Mouse (Mus musculus) neural tube, embryonic 11.5 days (tissue): ENCODE data around the gene Zfp341. TPM values are rescaled to one million over a fixed set of nuclear protein-coding genes. Genes with fewer than 3 reads are reported as not detected.

Experiments used
- ATAC-seq: fragments of 200-750 bp; cut with Nextera tagmentation; 2 replicates; pipeline ENCODE4 v1.8.0; 2017; ENCODE audit warnings: moderate number of reproducible peaks, mild to moderate bottlenecking, moderate TSS enrichment, moderate library complexity; ENCODE audit not compliant: insufficient read depth, low FRiP score, low TSS enrichment
- DNase-seq: peaks from one replicate; pipeline ENCODE4 v3.0.0-alpha.2; 2015; ENCODE audit warnings: low spot score
- H3K27ac ChIP-seq: fragments of 300-500 bp; sonication (generic); 2 replicates; pipeline ENCODE4 v1.5.1; 2014; ENCODE audit warnings: low read depth, mild to moderate bottlenecking, low read length
- H3K27me3 ChIP-seq: fragments of 300-500 bp; sonication (generic); 2 replicates; pipeline ENCODE4 v1.6.1; 2014; ENCODE audit warnings: mild to moderate bottlenecking, low read length, mixed read lengths; ENCODE audit not compliant: control insufficient read depth, insufficient read depth
- H3K36me3 ChIP-seq: fragments of 300-500 bp; sonication (generic); 2 replicates; pipeline ENCODE4 v1.6.1; 2014; ENCODE audit warnings: mild to moderate bottlenecking, low read length, moderate library complexity, mixed read lengths; ENCODE audit not compliant: control insufficient read depth, insufficient read depth
- H3K4me1 ChIP-seq: fragments of 300-500 bp; sonication (generic); 2 replicates; pipeline ENCODE4 v1.6.1; 2014; ENCODE audit warnings: low read length, mixed read lengths; ENCODE audit not compliant: control insufficient read depth, insufficient read depth
- H3K4me2 ChIP-seq: fragments of 300-500 bp; sonication (generic); 2 replicates; pipeline ENCODE4 v1.6.1; 2014; ENCODE audit warnings: low read depth, mild to moderate bottlenecking, moderate library complexity
- H3K4me3 ChIP-seq: fragments of 300-500 bp; sonication (generic); 2 replicates; pipeline ENCODE4 v1.5.1; 2014; ENCODE audit warnings: low read depth, low read length
- H3K9ac ChIP-seq: fragments of 300-500 bp; sonication (generic); 2 replicates; pipeline ENCODE4 v1.6.1; 2014; ENCODE audit warnings: mild to moderate bottlenecking, low read length
- H3K9me3 ChIP-seq: fragments of 300-500 bp; sonication (generic); 2 replicates; pipeline ENCODE4 v1.6.1; 2016; ENCODE audit warnings: low read length; ENCODE audit not compliant: control insufficient read depth
- WGBS: fragments of 180-500 bp; shearing (Covaris S2); extraction: QIAGEN DNeasy Blood & Tissue Kit; methylation state at CpG from one replicate; pipeline ENCODE4 v1.1.7; 2014; 5-methylcytosine and 5-hydroxymethylcytosine counted together
- polyA plus RNA-seq: library from polyadenylated mRNA; unstranded; fragments of >200 nt; fragmentation: Nextera tagmentation; extraction: Ambion mirVana; gene quantifications from 2 replicates; pipeline ENCODE4 v1.2.1, GENCODE M21; 2014

Zfp341 gene
- polyA plus RNA-seq, 1 experiment from 2014 or later = 1.5 TPM

- Histone ChIP-seq H3K9me3 (no peaks in the 10 kb centered on the region), H3K36me3 (no peaks in the 10 kb centered on the region), H3K4me2 (no peak overlapping the region), H3K27ac (no peak overlapping the region; the same call in 1 of the 2 replicates), H3K4me3 (no peak overlapping the region), H3K9ac (no peak overlapping the region), H3K4me1 (no peaks in the 10 kb centered on the region; the same call in 1 of the 2 replicates), H3K27me3 (no peaks in the 10 kb centered on the region)
- DNase-seq (no peak), ATAC-seq (no peak)
- 74% methylated on average over 19 of the region's 19 CpGs for WGBS
These were observed 1.9 kb downstream of the Zfp341 start for GRCm38 (mm10) chr2:154614841-154615576.

- no peak overlapping the region for H3K4me3 ChIP-seq
- no peaks in the 10 kb centered on the region; the same call in 1 of the 2 replicates for H3K4me1 ChIP-seq
- no peak for ATAC-seq
- H3K9me3 ChIP-seq = no peaks in the 10 kb centered on the region
- no peaks in the 10 kb centered on the region for H3K36me3 ChIP-seq
- no peak overlapping the region for H3K27ac ChIP-seq
- no peaks in the 10 kb centered on the region for H3K27me3 ChIP-seq
- 95% methylated on average over 5 of the region's 5 CpGs for WGBS
- no peak for DNase-seq
- no peak overlapping the region for H3K9ac ChIP-seq
- H3K4me2 ChIP-seq = no peak overlapping the region
These were observed 2.6 kb downstream of the Zfp341 start for GRCm38 (mm10) chr2:154615674-154616073.

- Histone ChIP-seq H3K4me2 (no peak overlapping the region), H3K36me3 (no peaks in the 10 kb centered on the region), H3K4me1 (no peaks in the 10 kb centered on the region; the same call in 1 of the 2 replicates), H3K4me3 (no peak overlapping the region), H3K27ac (no peak overlapping the region), H3K27me3 (no peaks in the 10 kb centered on the region), H3K9ac (no peak overlapping the region), H3K9me3 (no peaks in the 10 kb centered on the region)
- DNase-seq = no peak
- ATAC-seq = no peak
- 93% methylated on average over 3 of the region's 3 CpGs for WGBS
These were observed 4.0 kb downstream of the Zfp341 start for GRCm38 (mm10) chr2:154617061-154617460.

- no peaks in the 10 kb centered on the region for H3K9me3 ChIP-seq
- DNase-seq = no peak
- H3K27ac ChIP-seq = no peak overlapping the region
- WGBS = 75% methylated on average over 5 of the region's 5 CpGs
- no peak overlapping the region for H3K4me2 ChIP-seq
- no peaks in the 10 kb centered on the region for H3K36me3 ChIP-seq
- no peak overlapping the region for H3K9ac ChIP-seq
- no peak for ATAC-seq
- H3K4me1 ChIP-seq = no peaks in the 10 kb centered on the region
- H3K4me3 ChIP-seq = no peak overlapping the region
- no peaks in the 10 kb centered on the region for H3K27me3 ChIP-seq
These were observed 8.6 kb downstream of the Zfp341 start for GRCm38 (mm10) chr2:154621684-154622083.

GRCm38 (mm10) chr2:154624137-154624536 is 11.0 kb downstream of the Zfp341 start:
- Histone ChIP-seq H3K27ac (no peak overlapping the region), H3K9ac (no peak overlapping the region), H3K4me3 (no peak overlapping the region), H3K4me1 (no peaks in the 10 kb centered on the region), H3K27me3 (no peaks in the 10 kb centered on the region), H3K4me2 (no peak overlapping the region), H3K36me3 (no peaks in the 10 kb centered on the region), H3K9me3 (no peaks in the 10 kb centered on the region)
- ATAC-seq = no peak
- DNase-seq = no peak

GRCm38 (mm10) chr2:154630531-154630930 is 17.4 kb downstream of the Zfp341 start:
- H3K9ac ChIP-seq = no peak overlapping the region
- H3K4me3 ChIP-seq = no peak overlapping the region
- ATAC-seq (no peak), DNase-seq (no peak)
- H3K27me3 ChIP-seq = no peaks in the 10 kb centered on the region
- no peaks in the 10 kb centered on the region for H3K4me1 ChIP-seq
- H3K9me3 ChIP-seq = no peaks in the 10 kb centered on the region
- 82% methylated on average over 5 of the region's 5 CpGs for WGBS
- 0 out of 2 replicates have a peak, but pooled peaks cover 2% of the 10 kb centered on the region for H3K36me3 ChIP-seq
- H3K27ac ChIP-seq = no peak overlapping the region
- H3K4me2 ChIP-seq = no peak overlapping the region

GRCm38 (mm10) chr2:154632203-154632780 is 19.2 kb downstream of the Zfp341 start:
- no peak overlapping the region for H3K27ac ChIP-seq
- whole genome bisulfite sequencing = 91% methylated on average over 16 of the region's 16 CpGs
- no peaks in the 10 kb centered on the region for H3K9me3 ChIP-seq
- H3K9ac ChIP-seq = no peak overlapping the region
- DNase-seq = no peak
- no peaks in the 10 kb centered on the region for H3K4me1 ChIP-seq
- H3K36me3 ChIP-seq = 0 out of 2 replicates have a peak, but pooled peaks cover 2% of the 10 kb centered on the region
- no peak overlapping the region for H3K4me2 ChIP-seq
- H3K4me3 ChIP-seq = no peak overlapping the region
- no peak for ATAC-seq
- H3K27me3 ChIP-seq = no peaks in the 10 kb centered on the region

GRCm38 (mm10) chr2:154633039-154633742 is 20.1 kb downstream of the Zfp341 start:
- Histone ChIP-seq H3K4me3 (no peak overlapping the region), H3K4me1 (no peaks in the 10 kb centered on the region), H3K9ac (no peak overlapping the region), H3K4me2 (no peak overlapping the region), H3K9me3 (no peaks in the 10 kb centered on the region), H3K36me3 (peaks cover 6% of the 10 kb centered on the region), H3K27me3 (no peaks in the 10 kb centered on the region), H3K27ac (no peak overlapping the region)
- WGBS = 84% methylated on average over 5 of the region's 5 CpGs
- DNase-seq (no peak), ATAC-seq (no peak)
